Mouse (Mus musculus): ENCODE results near the gene Il3. TPM values are rescaled to one million over a fixed set of nuclear protein-coding genes. Genes with fewer than 3 reads are reported as not detected.

The Il3 gene
- polyA plus RNA-seq, 2 experiments, result not detected

DNA sequence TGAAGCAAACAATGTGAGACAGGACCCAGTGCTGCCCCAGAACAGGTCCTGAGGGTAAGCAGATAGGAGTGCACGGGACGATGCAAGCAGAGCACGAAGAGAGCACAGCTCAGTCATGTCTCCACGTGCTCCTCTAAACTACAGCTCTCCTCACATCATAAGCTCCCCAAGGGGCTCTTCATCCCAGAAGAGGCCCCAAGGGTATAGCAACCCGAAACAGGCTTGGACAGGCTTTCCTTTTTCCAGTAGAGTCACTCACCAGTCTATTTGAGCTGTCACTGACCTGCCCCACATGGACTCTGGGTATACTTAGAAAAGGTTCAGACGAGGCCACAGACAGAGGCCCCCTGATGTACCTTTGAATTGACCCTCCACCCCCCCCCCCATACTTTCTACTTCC is 22.6 kb downstream of the Il3 start:
- Histone ChIP-seq H3K36me3 (replicated peaks; ENCODE audit: control insufficient read depth, insufficient read depth, low read depth) (no peaks in the 10 kb centered on the region), H3K9me3 (ENCODE audit: control insufficient read depth, low read length) (no peaks in the 10 kb centered on the region), H3K9ac (replicated peaks) (no peak overlapping the region), H3K27ac (no peak overlapping the region), H3K27me3 (ENCODE audit: control insufficient read depth, insufficient read depth, low read length) (no peaks in the 10 kb centered on the region), H3K4me2 (ENCODE audit: low read depth) (no peak overlapping the region), H3K4me3 (ENCODE audit: insufficient read depth in 1 of 2, low read depth in 2 of 2, low read length in 2 of 2) (no peak overlapping the region), H3K4me1 (replicated peaks; ENCODE audit: control insufficient read depth in 2 of 2, insufficient read depth in 2 of 2, low read length in 1 of 2) (peaks cover 5 to 9% of the 10 kb centered on the region in 2 experiments; a peak in 3 of 4 replicates)
- WGBS (ENCODE audit: insufficient replicate concordance), result 52% methylated on average over 6 of the region's 6 CpGs
- no peak for ATAC-seq (ENCODE audit: insufficient read depth)
- DNase-seq (ENCODE audit: low read depth in 3 of 3, low spot score in 3 of 3), result no peak
- TF ChIP-seq EP300 (IDR thresholded peaks at IDR 0.05; ENCODE audit: low read depth) (no peak), CTCF (IDR thresholded peaks at IDR 0.05; ENCODE audit: low read depth) (no peak)

DNA sequence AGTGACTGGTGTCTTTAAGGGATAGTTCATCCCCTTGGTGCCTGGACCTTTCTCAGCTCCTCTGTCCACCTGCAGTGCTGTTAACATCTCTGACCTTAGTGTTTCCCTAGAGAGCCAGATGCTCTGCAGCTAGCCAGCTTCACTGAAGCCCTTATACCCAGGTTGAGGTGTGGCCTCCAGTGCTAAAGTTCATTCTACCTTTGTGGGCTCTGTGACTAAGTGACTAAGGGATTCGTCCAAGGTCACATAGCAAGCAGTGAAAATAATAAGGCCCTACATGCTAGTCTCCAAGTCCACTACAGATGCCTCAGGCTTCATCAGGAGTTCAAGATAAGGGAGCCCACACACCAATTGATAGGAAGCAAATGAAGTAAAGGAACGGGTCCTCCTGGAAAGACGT is 24.6 kb downstream of the Il3 start:
- Histone ChIP-seq H3K9me3 (ENCODE audit: control insufficient read depth, low read length) (no peaks in the 10 kb centered on the region), H3K9ac (replicated peaks) (no peak overlapping the region), H3K27me3 (ENCODE audit: control insufficient read depth, insufficient read depth, low read length) (no peaks in the 10 kb centered on the region), H3K36me3 (replicated peaks; ENCODE audit: control insufficient read depth, insufficient read depth, low read depth) (no peaks in the 10 kb centered on the region), H3K4me3 (ENCODE audit: insufficient read depth in 1 of 2, low read depth in 2 of 2, low read length in 2 of 2) (no peak overlapping the region), H3K4me1 (replicated peaks; ENCODE audit: control insufficient read depth in 2 of 2, insufficient read depth in 2 of 2, low read length in 1 of 2) (no peaks in the 10 kb centered on the region), H3K27ac (no peak overlapping the region), H3K4me2 (ENCODE audit: low read depth) (no peak overlapping the region)
- no peak for DNase-seq (ENCODE audit: low read depth in 3 of 3, low spot score in 3 of 3)
- whole genome bisulfite sequencing (ENCODE audit: insufficient replicate concordance), result 36% methylated on average over 3 of the region's 3 CpGs
- ATAC-seq (ENCODE audit: insufficient read depth), result no peak
- TF ChIP-seq EP300 (IDR thresholded peaks at IDR 0.05; ENCODE audit: low read depth), result no peak
- TF ChIP-seq CTCF (IDR thresholded peaks at IDR 0.05; ENCODE audit: low read depth), result no peak

DNA sequence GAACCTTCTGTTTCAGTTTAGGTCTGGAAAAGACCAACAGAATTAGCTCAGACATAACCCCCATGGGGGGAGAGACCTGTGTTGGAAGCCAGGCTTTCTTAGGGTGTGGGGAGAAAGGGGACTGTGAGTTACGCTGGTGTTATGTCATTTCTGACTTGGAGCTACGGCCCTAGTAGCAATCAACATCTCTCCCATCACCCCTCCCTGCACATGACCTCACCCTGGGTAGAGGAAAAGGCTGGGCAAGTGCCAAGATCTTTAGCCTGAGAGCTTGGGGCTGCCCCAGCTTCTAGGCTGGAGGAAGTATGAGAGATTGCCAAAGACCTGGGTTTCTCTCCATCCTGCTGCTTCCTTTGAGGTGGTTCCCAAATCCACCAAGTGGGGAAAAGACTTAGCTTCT is 30.1 kb downstream of the Il3 start:
- Histone ChIP-seq H3K27me3 (ENCODE audit: control insufficient read depth, insufficient read depth, low read length) (no peaks in the 10 kb centered on the region), H3K27ac (no peak overlapping the region), H3K9ac (replicated peaks) (no peak overlapping the region), H3K9me3 (ENCODE audit: control insufficient read depth, low read length) (no peaks in the 10 kb centered on the region), H3K4me2 (ENCODE audit: low read depth) (no peak overlapping the region), H3K4me1 (replicated peaks; ENCODE audit: control insufficient read depth in 2 of 2, insufficient read depth in 2 of 2, low read length in 1 of 2) (no peaks in the 10 kb centered on the region), H3K4me3 (ENCODE audit: insufficient read depth in 1 of 2, low read depth in 2 of 2, low read length in 2 of 2) (no peak overlapping the region), H3K36me3 (replicated peaks; ENCODE audit: control insufficient read depth, insufficient read depth, low read depth) (no peaks in the 10 kb centered on the region)
- ATAC-seq (ENCODE audit: insufficient read depth), result no peak
- no peak for DNase-seq (ENCODE audit: low read depth in 3 of 3, low spot score in 3 of 3)
- TF ChIP-seq CTCF (IDR thresholded peaks at IDR 0.05; ENCODE audit: low read depth) (no peak), EP300 (IDR thresholded peaks at IDR 0.05; ENCODE audit: low read depth) (no peak)
- 63% methylated on average over 2 of the region's 2 CpGs for WGBS (ENCODE audit: insufficient replicate concordance)

DNA sequence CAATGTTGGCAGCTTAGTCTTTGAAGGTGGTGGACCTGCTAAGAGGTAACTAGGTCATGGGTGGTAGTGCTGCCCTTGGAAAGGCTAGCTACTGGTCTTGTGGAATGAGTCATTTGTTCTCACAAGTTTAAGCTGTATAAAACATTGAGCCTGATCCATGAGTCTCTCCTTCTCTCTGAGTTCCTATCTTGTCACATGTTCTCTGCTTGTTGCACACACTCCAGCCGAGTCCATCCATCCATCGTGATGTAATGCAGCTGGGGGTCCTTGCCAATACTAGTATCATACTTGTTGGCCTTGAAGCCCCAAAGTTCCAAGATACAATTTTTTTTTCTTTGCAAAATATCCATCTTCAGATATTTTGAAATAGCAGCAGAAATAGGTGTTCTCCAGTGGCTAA is 39.6 kb downstream of the Il3 start:
- Histone ChIP-seq H3K9ac (replicated peaks) (no peak overlapping the region), H3K27ac (no peak overlapping the region), H3K4me1 (replicated peaks; ENCODE audit: control insufficient read depth in 2 of 2, insufficient read depth in 2 of 2, low read length in 1 of 2) (no peaks in the 10 kb centered on the region), H3K36me3 (replicated peaks; ENCODE audit: control insufficient read depth, insufficient read depth, low read depth) (no peaks in the 10 kb centered on the region), H3K4me3 (ENCODE audit: insufficient read depth in 1 of 2, low read depth in 2 of 2, low read length in 2 of 2) (no peak overlapping the region), H3K4me2 (ENCODE audit: low read depth) (no peak overlapping the region), H3K9me3 (ENCODE audit: control insufficient read depth, low read length) (no peaks in the 10 kb centered on the region), H3K27me3 (ENCODE audit: control insufficient read depth, insufficient read depth, low read length) (no peaks in the 10 kb centered on the region)
- ATAC-seq (ENCODE audit: insufficient read depth), result no peak
- 62% methylated on average over 2 of the region's 2 CpGs for WGBS (ENCODE audit: insufficient replicate concordance)
- TF ChIP-seq EP300 (IDR thresholded peaks at IDR 0.05; ENCODE audit: low read depth), result no peak
- TF ChIP-seq CTCF (IDR thresholded peaks at IDR 0.05; ENCODE audit: low read depth), result no peak
- no peak for DNase-seq (ENCODE audit: low read depth in 3 of 3, low spot score in 3 of 3)

DNA sequence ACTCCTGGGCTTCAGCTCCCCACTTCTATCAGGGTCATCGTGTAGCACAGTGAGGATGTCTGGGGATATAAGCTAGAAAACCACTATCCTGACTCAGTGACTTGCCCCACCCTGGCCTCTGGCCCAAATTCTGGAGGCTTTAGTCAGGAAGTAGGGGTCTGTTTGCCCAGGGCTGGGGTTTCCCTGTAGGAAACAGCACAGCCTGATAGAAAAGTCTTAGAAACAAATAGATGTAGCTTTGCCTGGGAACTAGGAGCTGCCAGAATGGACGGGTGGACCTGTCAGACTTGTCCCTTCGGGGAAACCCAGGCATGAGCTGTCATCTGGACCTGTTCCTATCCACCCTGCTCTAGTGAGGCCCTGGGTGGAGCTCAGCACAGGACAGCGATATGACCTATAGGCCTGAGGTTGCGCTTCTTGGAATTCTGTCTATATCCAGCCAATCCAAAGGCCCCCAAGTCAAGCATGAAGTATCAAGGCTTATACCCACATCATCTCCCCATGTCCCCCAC is 42.5 kb downstream of the Il3 start:
- ATAC-seq (ENCODE audit: insufficient read depth), result no peak
- TF ChIP-seq EP300 (IDR thresholded peaks at IDR 0.05; ENCODE audit: low read depth) (no peak), CTCF (IDR thresholded peaks at IDR 0.05; ENCODE audit: low read depth) (no peak)
- Histone ChIP-seq H3K9ac (replicated peaks) (no peak overlapping the region), H3K4me2 (ENCODE audit: low read depth) (no peak overlapping the region), H3K36me3 (replicated peaks; ENCODE audit: control insufficient read depth, insufficient read depth, low read depth) (no peaks in the 10 kb centered on the region), H3K9me3 (ENCODE audit: control insufficient read depth, low read length) (no peaks in the 10 kb centered on the region), H3K4me3 (ENCODE audit: insufficient read depth in 1 of 2, low read depth in 2 of 2, low read length in 2 of 2) (no peak overlapping the region), H3K27me3 (ENCODE audit: control insufficient read depth, insufficient read depth, low read length) (no peaks in the 10 kb centered on the region), H3K27ac (no peak overlapping the region), H3K4me1 (replicated peaks; ENCODE audit: control insufficient read depth in 2 of 2, insufficient read depth in 2 of 2, low read length in 1 of 2) (no peaks in the 10 kb centered on the region)
- WGBS (ENCODE audit: insufficient replicate concordance), result 61% methylated on average over 5 of the region's 5 CpGs
- DNase-seq (ENCODE audit: low read depth in 3 of 3, low spot score in 3 of 3), result no peak

Data from liver, embryonic 14.5 days (tissue).